Mouse (Mus musculus) cerebellum, adult 2 months (tissue): ENCODE data around the gene Cyb5r4. TPM values are rescaled to one million over a fixed set of nuclear protein-coding genes. Genes with fewer than 3 reads are reported as not detected.
"Not testable (repeated sequence)": the region's sequence is repeated elsewhere in the genome, so short reads cannot be mapped to it uniquely, and the experiment has no call there.

Experiments used
- DNase-seq, 2 experiments: peaks; one replicate each; pipeline ENCODE4 v3.0.0; 2021
- H3K27ac ChIP-seq: fragments of 200-500 bp; 2 replicates; pipeline ENCODE4 v1.5.1; 2012; ENCODE audit warnings: low read length, control low read depth, inconsistent platforms; ENCODE audit not compliant: insufficient read depth
- H3K27me3 ChIP-seq: fragments of 200-500 bp; 2 replicates; pipeline ENCODE4 v1.6.1; 2012; ENCODE audit warnings: inconsistent platforms, mild to moderate bottlenecking, low read length, moderate library complexity; ENCODE audit not compliant: control insufficient read depth, insufficient read depth
- H3K4me1 ChIP-seq: fragments of 200-500 bp; 2 replicates; pipeline ENCODE4 v1.6.1; 2011; ENCODE audit warnings: low read length; ENCODE audit not compliant: control insufficient read depth, insufficient read depth
- H3K4me3 ChIP-seq: fragments of 200-500 bp; replicated peaks from 2 replicates; pipeline ENCODE3; 2011; ENCODE audit warnings: mild to moderate bottlenecking, low read depth, low read length, control low read depth; ENCODE audit not compliant: insufficient read depth
- CTCF ChIP-seq: fragments of 200-500 bp; IDR thresholded peaks from 2 replicates; pipeline ENCODE4 v1.5.1; 2011; ENCODE audit warnings: low read depth, mild to moderate bottlenecking, control low read depth, low read length, moderate library complexity, borderline replicate concordance; ENCODE audit not compliant: insufficient read depth
- POLR2A ChIP-seq: fragments of 200-500 bp; IDR thresholded peaks from 2 replicates; pipeline ENCODE4 v1.6.1; 2011; ENCODE audit warnings: low read length, control low read depth, borderline replicate concordance; ENCODE audit not compliant: insufficient read depth
- WGBS: fragments of 180-500 bp; shearing (Covaris S2); methylation state at CpG from one replicate; pipeline ENCODE4 v1.1.7; 2018; 5-methylcytosine and 5-hydroxymethylcytosine counted together
- polyA plus RNA-seq: library from polyadenylated mRNA; depleted of rRNA; stranded (reverse); fragments of >200 nt; gene quantifications from 2 replicates; pipeline ENCODE4 v1.2.3, GENCODE M21; 2012

Cyb5r4 gene
- polyA plus RNA-seq, 1 experiment, result 34.3 TPM

DNA sequence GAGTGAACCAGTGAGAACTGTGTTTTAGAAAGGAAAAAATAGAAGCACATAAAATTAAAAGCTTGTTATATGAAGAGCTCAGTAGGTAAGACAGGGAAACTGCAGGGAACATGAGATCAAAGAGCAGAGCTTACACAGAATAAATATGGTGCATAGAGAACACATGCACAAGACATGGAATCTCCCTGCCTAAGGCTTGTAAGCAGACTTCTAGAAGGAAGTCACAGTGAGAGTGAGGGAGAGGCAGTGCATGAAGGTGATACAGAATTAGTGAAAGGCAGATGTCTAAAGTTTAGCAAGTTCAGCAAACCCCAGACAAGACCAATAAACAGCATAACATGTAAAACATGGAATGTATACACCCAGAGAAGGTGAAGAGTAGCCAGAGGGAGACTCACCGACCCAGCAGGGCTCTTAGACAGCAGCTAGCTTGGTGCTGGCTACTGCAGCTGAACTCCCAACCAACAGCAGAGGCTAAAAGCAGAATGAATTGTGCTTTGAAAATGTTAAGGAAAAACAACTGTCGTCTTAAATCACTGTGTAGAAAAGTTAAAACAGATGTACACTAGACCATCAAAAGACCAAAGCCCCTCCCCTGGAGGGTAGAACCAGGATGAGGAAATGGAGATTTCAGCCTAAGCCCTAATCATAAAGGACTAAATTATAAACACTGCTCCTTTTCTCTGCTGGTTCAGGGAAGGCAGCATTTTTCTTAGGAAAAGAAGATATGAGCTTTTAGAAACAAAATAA, 13.2 kb downstream of the Cyb5r4 start:
- WGBS, result 83% methylated on average over 2 of the region's 2 CpGs
- DNase-seq, result no peak
- Histone ChIP-seq H3K4me3 (no peak overlapping the region), H3K27ac (no peak overlapping the region), H3K27me3 (no peaks in the 10 kb centered on the region), H3K4me1 (no peaks in the 10 kb centered on the region)
- TF ChIP-seq POLR2A (no peak), CTCF (no peak)

DNA sequence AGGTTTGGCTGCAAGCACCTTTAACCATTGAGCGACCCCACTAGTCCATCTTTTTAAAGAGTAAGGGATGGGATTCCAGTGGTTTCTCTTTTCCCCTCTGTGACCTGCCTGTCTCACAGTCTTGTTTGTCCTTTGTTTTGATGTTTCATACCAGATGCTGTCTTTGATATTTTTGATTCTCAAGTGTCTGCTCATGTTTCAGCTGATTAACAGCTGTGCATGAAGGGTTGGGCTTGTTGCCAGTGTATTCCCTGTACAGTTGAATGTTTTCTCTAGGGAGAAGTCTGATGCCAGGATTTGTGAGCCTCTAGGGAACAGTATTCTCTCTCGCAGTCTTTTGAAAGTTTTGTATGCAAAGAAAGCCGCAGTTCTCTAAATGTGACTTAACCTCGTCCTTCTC, 27.6 kb downstream of the Cyb5r4 start:
- H3K4me3 ChIP-seq, result no peak overlapping the region
- TF ChIP-seq POLR2A (no peak), CTCF (no peak)
- WGBS, result 53% methylated on average over 4 of the region's 4 CpGs
- DNase-seq, result no peak
- H3K27ac ChIP-seq, result no peak overlapping the region
- H3K4me1 ChIP-seq, result no peaks in the 10 kb centered on the region
- H3K27me3 ChIP-seq, result no peaks in the 10 kb centered on the region

DNA sequence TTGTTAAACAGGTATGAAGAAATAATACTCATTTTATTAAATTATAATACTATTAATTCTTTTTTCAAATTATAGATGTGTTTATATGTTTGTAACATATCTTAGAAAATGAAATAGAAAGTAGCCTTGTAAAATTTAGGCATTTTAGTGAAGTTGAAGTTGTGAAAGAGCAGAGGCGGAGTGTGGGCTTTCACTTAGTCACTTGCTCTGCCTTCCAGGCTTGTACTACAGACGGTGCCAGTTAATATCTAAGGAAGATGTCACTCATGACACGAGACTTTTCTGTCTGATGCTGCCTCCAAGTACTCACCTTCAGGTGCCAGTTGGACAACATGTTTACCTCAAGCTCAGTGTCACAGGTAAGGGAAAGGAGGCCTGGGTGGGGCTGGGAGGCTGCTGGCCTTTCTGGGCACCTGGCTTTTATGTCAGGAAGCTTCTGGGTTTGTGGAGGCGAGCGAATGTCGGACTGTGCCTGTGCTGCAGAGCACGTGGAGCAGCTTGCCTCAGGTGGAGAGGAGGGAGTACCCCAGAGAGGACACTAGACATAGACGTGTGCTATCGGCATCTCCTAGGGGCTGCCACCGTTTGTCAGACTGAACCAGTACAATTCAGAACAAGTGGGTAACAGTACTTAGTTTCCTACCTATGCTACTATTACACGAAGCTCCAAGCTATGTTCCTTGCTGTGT, 33.9 kb downstream of the Cyb5r4 start:
- 86% methylated on average over 11 of the region's 11 CpGs for WGBS
- no peaks in the 10 kb centered on the region for H3K27me3 ChIP-seq
- TF ChIP-seq POLR2A (no peak), CTCF (no peak)
- no peak overlapping the region for H3K27ac ChIP-seq
- no peak for DNase-seq
- H3K4me3 ChIP-seq, result no peak overlapping the region
- no peaks in the 10 kb centered on the region for H3K4me1 ChIP-seq

DNA sequence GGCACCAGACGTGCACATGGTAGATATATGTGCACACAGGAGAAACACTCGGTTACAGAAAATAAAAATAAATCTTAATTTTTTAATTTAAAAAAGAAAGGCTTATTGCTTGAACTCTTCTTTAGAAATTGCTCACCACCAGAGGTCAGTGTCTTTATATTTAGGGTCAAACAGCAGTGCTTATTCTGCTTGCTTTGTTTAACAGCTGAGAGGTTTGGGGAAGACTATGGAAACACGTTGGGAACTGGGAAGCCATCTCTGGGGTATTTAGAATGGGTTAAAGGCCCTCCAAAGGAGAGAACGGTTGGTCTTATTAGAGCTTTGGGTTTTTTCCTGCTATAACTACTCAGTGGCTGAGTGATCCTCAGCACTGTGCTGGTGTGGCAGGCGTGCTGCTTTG, 40.5 kb downstream of the Cyb5r4 start:
- Histone ChIP-seq H3K4me1 (no peaks in the 10 kb centered on the region), H3K4me3 (no peak overlapping the region), H3K27me3 (no peaks in the 10 kb centered on the region), H3K27ac (no peak overlapping the region)
- TF ChIP-seq POLR2A (no peak), CTCF (no peak)
- DNase-seq, result no peak
- WGBS, result 77% methylated on average over 5 of the region's 5 CpGs

DNA sequence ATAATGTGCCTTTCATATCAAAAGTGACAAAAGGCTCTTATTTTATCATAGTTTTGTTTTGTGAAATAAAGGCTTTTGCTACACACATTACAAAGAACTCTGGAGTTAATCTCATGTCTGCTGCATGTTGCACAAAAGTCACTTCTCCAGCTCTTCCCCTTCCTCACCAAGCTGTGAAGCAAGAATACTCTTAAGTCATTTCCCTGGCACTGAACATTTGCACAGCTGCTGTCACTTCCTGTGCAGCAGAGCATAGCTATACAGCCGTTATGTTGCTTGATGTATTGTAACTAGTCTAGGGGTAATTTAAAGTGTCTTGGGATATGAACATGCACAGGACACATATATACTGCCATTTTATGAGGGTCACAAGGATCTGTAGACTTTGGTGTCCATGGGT, 46.3 kb downstream of the Cyb5r4 start:
- Histone ChIP-seq H3K4me1 (no peaks in the 10 kb centered on the region), H3K27me3 (no peaks in the 10 kb centered on the region), H3K27ac (no peak overlapping the region), H3K4me3 (no peak overlapping the region)
- no peak for DNase-seq
- TF ChIP-seq CTCF (no peak), POLR2A (no peak)
- WGBS, result 62% methylated on average over 1 of the region's 1 CpGs

DNA sequence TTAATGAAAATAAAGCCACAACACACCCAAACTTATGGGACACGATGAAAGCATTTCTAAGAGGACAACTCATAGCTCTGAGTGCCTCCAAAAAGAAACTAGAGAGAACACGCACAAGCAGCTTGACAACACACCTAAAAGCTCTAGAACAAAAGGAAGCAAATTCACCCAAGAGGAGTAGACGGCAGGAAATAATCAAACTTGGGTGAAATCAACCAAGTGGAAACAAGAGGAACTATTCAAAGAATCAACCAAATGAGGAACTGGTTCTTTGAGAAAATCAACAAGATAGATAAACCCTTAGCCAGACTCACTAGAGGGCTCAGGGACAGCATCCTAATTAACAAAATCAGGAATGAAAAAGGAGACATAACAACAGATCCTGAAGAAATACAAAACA, 49.8 kb downstream of the Cyb5r4 start:
- DNase-seq, H3K27me3 ChIP-seq, H3K4me3 ChIP-seq, H3K27ac ChIP-seq, H3K4me1 ChIP-seq: not testable (repeated sequence)
- 90% methylated on average over 3 of the region's 3 CpGs for WGBS

DNA sequence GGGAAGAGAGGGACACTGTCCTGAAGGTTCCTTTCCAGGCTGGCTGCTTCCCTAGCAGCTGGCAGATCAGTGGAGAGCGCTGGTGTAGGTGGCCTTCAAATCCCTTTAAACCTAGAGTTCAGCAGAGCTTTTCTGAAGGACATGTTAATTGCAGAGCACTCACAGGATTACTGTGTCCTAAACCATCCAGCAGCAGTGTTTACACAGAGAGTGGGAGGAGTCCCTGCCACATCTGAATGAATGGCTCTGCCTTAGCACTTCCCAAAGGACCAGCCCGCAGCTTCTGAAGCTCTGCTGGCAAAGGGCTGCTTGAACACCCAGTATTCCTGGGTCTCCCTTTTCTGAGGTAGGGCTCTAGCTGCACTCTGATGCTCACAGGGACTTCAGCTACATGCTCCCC, 56.1 kb downstream of the Cyb5r4 start:
- 68% methylated on average over 2 of the region's 2 CpGs for WGBS
- no peak for TF ChIP-seq POLR2A
- TF ChIP-seq CTCF, result no peak
- no peaks in the 10 kb centered on the region for H3K4me1 ChIP-seq
- no peak overlapping the region for H3K27ac ChIP-seq
- H3K4me3 ChIP-seq, result no peak overlapping the region
- no peaks in the 10 kb centered on the region for H3K27me3 ChIP-seq
- DNase-seq, result no peak

DNA sequence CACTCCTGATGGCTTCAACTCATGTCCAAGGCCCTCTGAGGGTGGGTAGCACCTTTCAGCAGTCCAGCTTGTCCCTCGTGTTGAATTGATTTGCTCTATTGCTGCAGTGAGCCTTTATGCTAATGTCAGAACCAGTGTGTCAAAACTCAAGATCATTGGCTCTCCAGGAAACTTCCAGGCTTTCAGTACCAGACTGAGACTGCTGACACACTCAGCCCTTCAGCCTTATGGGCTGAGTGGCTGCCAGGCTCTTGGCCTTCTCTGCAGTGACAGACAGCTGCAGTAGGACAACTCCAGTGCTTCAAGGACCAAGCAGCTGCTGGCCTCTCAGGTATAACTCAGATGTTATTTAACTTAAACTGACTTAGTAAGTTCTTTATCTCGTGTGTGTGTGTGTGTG, 57.7 kb downstream of the Cyb5r4 start:
- no peak for DNase-seq
- WGBS, result 46% methylated on average over 2 of the region's 2 CpGs
- no peaks in the 10 kb centered on the region for H3K4me1 ChIP-seq
- TF ChIP-seq CTCF (no peak), POLR2A (no peak)
- no peak overlapping the region for H3K27ac ChIP-seq
- no peaks in the 10 kb centered on the region for H3K27me3 ChIP-seq
- H3K4me3 ChIP-seq, result no peak overlapping the region
